Mouse (Mus musculus) midbrain, embryonic 14.5 days (tissue): ENCODE measurements around the gene Agpat2. TPM values are rescaled to one million over a fixed set of nuclear protein-coding genes. Genes with fewer than 3 reads are reported as not detected.

Experiments used
- ATAC-seq: fragments of 200-750 bp; cut with Nextera tagmentation; 2 replicates; pipeline ENCODE4 v1.8.0; 2017; ENCODE audit warnings: moderate number of reproducible peaks, moderate library complexity; ENCODE audit not compliant: low FRiP score, low TSS enrichment
- DNase-seq: peaks from one replicate; pipeline ENCODE4 v3.0.0-alpha.2; 2015
- H3K27ac ChIP-seq: fragments of 300-500 bp; sonication (generic); replicated peaks from 2 replicates; pipeline ENCODE4 v1.5.1; 2014; ENCODE audit warnings: mild to moderate bottlenecking, low read depth, low read length, moderate library complexity
- H3K27me3 ChIP-seq: fragments of 300-500 bp; sonication (generic); 2 replicates; pipeline ENCODE4 v1.6.1; 2014; ENCODE audit warnings: low read length, control low read depth, mixed read lengths; ENCODE audit not compliant: control insufficient read depth, insufficient read depth
- H3K36me3 ChIP-seq: fragments of 300-500 bp; sonication (generic); 2 replicates; pipeline ENCODE4 v1.6.1; 2014; ENCODE audit warnings: low read length, control low read depth; ENCODE audit not compliant: control insufficient read depth, insufficient read depth
- H3K4me1 ChIP-seq: fragments of 300-500 bp; sonication (generic); 2 replicates; pipeline ENCODE4 v1.6.1; 2014; ENCODE audit warnings: mild to moderate bottlenecking, antibody characterized with exemption, low read length, control low read depth; ENCODE audit not compliant: control insufficient read depth, insufficient read depth
- H3K4me2 ChIP-seq: fragments of 300-500 bp; sonication (generic); 2 replicates; pipeline ENCODE4 v1.6.1; 2014; ENCODE audit warnings: mild to moderate bottlenecking, low read length, moderate library complexity
- H3K4me3 ChIP-seq: fragments of 300-500 bp; sonication (generic); replicated peaks from 2 replicates; pipeline ENCODE4 v1.5.1; 2014; ENCODE audit warnings: low read depth, low read length
- H3K9ac ChIP-seq: fragments of 300-500 bp; sonication (generic); replicated peaks from 2 replicates; pipeline ENCODE4 v1.6.1; 2014; ENCODE audit warnings: mild to moderate bottlenecking, low read length, moderate library complexity
- H3K9me3 ChIP-seq: fragments of 300-500 bp; sonication (generic); 2 replicates; pipeline ENCODE4 v1.6.1; 2016; ENCODE audit warnings: low read length, control low read depth, mixed read lengths; ENCODE audit not compliant: control insufficient read depth
- WGBS: fragments of 180-500 bp; shearing (Covaris S2); extraction: QIAGEN DNeasy Blood & Tissue Kit; methylation state at CpG from one replicate; pipeline ENCODE4 v1.1.7; 2014; 5-methylcytosine and 5-hydroxymethylcytosine counted together
- polyA plus RNA-seq: library from polyadenylated mRNA; unstranded; fragments of >200 nt; fragmentation: Nextera tagmentation; extraction: Ambion mirVana; gene quantifications from 2 replicates; pipeline ENCODE4 v1.2.1, GENCODE M21; 2014

Gene Agpat2
- polyA plus RNA-seq, 1 experiment from 2014 or later: 3.8 TPM

DNA sequence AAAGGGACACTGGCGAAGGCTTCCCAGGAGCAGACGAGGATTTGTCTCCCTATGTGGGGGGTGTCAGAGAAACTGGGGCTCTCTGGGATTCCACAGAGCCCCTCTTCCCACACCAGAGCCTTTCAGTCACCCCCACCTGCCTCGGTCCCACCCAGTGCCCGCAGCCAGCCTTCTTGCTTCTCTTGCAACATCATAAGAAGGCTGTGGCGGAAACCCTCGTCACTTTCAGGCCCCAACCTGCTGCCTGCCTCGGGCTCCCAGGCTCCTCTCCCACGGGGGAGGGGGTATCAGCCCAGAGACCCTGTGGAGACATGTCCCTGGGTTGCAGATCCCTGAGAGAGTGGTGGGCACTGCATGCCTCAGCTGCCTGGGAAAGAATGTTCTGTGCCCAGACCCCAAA is 52.8 kb downstream of the Agpat2 start:
- WGBS: 63% methylated on average over 8 of the region's 8 CpGs
- no peak for DNase-seq
- H3K4me3 ChIP-seq: no peak overlapping the region
- no peak overlapping the region for H3K4me2 ChIP-seq
- ATAC-seq: no peak
- no peaks in the 10 kb centered on the region for H3K27me3 ChIP-seq
- no peaks in the 10 kb centered on the region for H3K9me3 ChIP-seq
- no peaks in the 10 kb centered on the region for H3K36me3 ChIP-seq
- no peak overlapping the region for H3K27ac ChIP-seq
- H3K4me1 ChIP-seq: no peaks in the 10 kb centered on the region
- no peak overlapping the region for H3K9ac ChIP-seq

DNA sequence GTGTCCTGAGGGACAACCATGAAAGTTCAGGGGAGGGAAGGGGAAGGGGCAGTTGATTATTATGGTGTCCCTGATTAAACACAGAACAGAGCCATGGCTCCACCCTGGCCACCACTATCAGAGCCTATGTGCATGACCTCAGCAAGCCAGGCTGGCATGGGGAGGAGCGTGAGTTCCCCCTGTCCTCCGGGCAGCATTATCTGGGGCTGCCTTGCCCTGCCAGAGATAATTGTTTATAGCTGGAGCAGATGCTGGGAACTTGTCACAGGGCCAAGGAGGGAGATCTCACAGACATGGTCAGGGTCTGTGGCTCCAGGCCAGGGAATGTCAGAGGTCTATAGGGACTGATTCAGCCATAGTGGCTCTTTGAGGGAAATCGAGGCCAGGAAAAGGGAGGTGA is 53.4 kb downstream of the Agpat2 start:
- H3K4me1 ChIP-seq: no peaks in the 10 kb centered on the region
- ATAC-seq: no peak

DNA sequence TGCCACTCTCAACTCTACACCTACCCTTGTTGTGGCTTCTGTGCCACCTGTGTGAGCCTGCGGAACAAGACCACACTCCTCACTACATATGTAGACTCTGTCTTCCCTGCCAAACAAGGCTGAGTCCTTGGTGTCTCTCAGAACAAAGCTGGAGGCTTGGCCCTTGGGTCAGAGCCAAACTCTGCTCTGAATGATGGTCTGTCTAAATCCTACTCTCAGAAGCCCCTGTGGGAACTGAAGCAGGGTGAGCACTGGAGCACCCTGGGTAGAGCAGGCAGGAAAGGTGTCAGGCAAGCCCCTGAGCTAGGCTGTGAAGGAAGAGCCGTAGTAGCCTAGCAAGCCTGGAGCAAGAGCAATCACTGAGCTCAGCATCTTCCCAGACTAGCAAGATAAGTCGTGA is 54.0 kb downstream of the Agpat2 start:
- Histone ChIP-seq H3K9me3 (no peaks in the 10 kb centered on the region), H3K4me2 (no peak overlapping the region), H3K9ac (no peak overlapping the region), H3K4me1 (no peaks in the 10 kb centered on the region), H3K4me3 (no peak overlapping the region), H3K27ac (no peak overlapping the region), H3K36me3 (no peaks in the 10 kb centered on the region), H3K27me3 (no peaks in the 10 kb centered on the region)
- peak; percentile 35 for DNase-seq
- ATAC-seq: no peak
- 71% methylated on average over 3 of the region's 3 CpGs for WGBS

More for the DNA sequence above, 53.4 kb downstream of the Agpat2 start:
- Histone ChIP-seq H3K27ac (no peak overlapping the region), H3K4me2 (no peak overlapping the region), H3K9ac (no peak overlapping the region), H3K36me3 (no peaks in the 10 kb centered on the region), H3K27me3 (no peaks in the 10 kb centered on the region), H3K9me3 (no peaks in the 10 kb centered on the region), H3K4me3 (no peak overlapping the region)
- WGBS: 81% methylated on average over 3 of the region's 3 CpGs
- no peak for DNase-seq

DNA sequence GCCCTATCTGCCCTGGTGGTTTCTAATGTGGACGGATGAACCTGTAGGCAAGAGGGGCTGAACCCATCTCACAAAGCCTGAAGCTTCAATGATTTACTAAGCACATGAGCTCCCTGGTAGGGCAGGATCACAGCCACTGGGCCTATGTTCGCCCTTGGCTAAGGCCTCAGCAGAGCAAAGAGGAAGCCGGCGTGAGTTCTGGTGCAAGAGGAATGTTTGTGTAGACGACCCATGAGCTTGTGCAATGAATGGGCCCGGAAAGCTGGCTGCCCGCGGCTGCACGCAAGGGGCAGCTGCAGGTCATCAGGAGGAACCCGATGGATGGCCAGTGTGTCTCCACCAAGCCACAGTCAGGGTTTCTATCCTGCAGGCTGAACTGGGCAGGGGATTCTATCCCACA is 54.4 kb downstream of the Agpat2 start:
- Histone ChIP-seq H3K36me3 (no peaks in the 10 kb centered on the region), H3K4me2 (no peak overlapping the region), H3K9me3 (no peaks in the 10 kb centered on the region), H3K27ac (no peak overlapping the region), H3K9ac (no peak overlapping the region), H3K27me3 (no peaks in the 10 kb centered on the region), H3K4me3 (no peak overlapping the region), H3K4me1 (no peaks in the 10 kb centered on the region)
- no peak for ATAC-seq
- WGBS: 87% methylated on average over 10 of the region's 10 CpGs
- DNase-seq: no peak

DNA sequence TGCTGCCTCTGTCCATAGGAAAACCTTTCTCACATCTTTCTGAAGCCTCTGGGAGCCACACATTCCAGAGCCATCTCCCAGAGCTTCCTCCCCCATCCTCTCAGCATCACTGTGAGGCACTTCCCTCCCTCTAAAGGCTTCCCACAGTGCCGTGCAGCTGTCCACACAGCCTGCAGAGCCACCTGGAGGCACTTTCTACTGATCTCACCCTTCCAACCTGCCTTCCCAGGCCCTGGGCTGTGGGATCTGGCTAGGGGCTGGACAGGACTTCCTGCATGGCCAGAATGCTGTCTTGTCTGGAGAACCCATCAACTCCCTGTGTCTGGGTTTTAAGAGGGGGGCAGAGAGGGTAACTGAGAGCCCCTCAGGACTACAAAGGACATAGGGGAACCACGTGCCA is 56.7 kb downstream of the Agpat2 start:
- WGBS: 33% methylated on average over 2 of the region's 2 CpGs
- no peak overlapping the region for H3K4me2 ChIP-seq
- no peaks in the 10 kb centered on the region for H3K27me3 ChIP-seq
- no peaks in the 10 kb centered on the region for H3K4me1 ChIP-seq
- DNase-seq (peak; percentile 42), ATAC-seq (no peak)
- H3K27ac ChIP-seq: no peak overlapping the region
- no peaks in the 10 kb centered on the region for H3K36me3 ChIP-seq
- no peak overlapping the region for H3K4me3 ChIP-seq
- H3K9me3 ChIP-seq: no peaks in the 10 kb centered on the region
- H3K9ac ChIP-seq: no peak overlapping the region

DNA sequence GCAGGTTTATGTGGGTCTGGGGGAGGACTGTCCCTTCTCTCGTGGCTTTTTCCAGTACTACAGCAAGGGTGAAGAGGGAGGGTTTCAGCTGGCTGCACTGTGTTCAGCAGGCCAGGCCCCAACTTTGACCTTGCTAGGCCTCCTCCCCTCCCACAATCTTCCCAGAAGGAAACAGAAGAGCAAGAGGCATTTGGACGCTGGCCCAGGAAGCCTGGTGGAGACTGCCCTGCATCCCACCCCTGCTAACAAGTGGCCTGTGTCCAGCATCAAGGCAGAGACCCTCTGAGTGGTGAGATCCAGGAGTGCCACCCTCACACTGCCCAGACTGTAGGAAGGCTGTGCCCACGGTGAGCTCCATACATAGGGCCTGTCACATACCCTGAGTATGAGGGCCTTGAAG is 60.0 kb downstream of the Agpat2 start:
- Histone ChIP-seq H3K9me3 (no peaks in the 10 kb centered on the region), H3K4me3 (no peak overlapping the region), H3K27ac (no peak overlapping the region), H3K4me1 (peaks cover 13% of the 10 kb centered on the region), H3K27me3 (no peaks in the 10 kb centered on the region), H3K9ac (no peak overlapping the region), H3K36me3 (no peaks in the 10 kb centered on the region), H3K4me2 (no peak overlapping the region)
- WGBS: 80% methylated on average over 3 of the region's 3 CpGs
- DNase-seq (no peak), ATAC-seq (no peak)

DNA sequence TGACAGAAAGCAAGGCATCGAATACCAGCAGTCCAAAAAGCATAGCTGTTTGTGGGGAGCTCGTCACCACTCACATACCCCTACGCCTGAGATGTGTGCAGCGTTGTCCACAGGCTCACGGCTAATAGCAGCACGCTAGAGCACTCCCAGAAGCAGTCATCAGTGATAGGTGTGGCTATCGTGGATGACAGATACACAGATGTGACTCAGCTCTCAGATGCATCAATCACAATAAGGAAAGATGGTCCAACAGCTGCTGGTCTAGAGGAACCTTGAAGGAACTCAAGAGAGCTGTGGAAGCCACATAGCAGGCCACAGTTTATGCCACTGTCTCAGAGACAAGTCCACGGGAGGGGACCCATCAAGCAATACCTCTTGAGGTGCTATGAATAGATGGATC is 60.4 kb downstream of the Agpat2 start:
- Histone ChIP-seq H3K27me3 (no peaks in the 10 kb centered on the region), H3K4me1 (peaks cover 13% of the 10 kb centered on the region), H3K4me3 (no peak overlapping the region), H3K27ac (no peak overlapping the region), H3K9me3 (no peaks in the 10 kb centered on the region), H3K9ac (no peak overlapping the region), H3K36me3 (no peaks in the 10 kb centered on the region), H3K4me2 (no peak overlapping the region)
- no peak for DNase-seq
- 92% methylated on average over 8 of the region's 8 CpGs for WGBS
- ATAC-seq: no peak

DNA sequence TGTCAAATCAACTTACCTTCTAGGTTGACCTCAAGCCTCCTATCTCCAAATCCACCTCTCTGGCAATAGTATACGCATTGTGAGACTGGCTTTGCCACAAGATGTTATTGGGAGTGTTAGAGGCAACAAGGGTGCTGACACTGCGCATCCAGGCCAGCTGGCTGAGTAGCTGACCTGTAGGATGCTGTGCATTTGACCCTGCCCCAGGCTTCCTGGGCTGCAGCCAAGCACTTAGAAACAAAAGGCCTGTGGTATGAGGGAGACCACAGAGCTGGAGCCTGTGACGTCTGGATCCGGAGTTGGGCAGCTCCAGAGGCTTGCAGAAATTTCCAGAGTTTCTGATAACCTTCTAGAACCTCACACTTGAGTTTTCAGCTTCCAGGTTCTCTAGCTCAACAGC is 61.1 kb downstream of the Agpat2 start:
- Histone ChIP-seq H3K9ac (no peak overlapping the region), H3K27me3 (no peaks in the 10 kb centered on the region), H3K4me2 (no peak overlapping the region), H3K4me1 (peaks cover 13% of the 10 kb centered on the region), H3K36me3 (no peaks in the 10 kb centered on the region), H3K4me3 (no peak overlapping the region), H3K9me3 (no peaks in the 10 kb centered on the region), H3K27ac (no peak overlapping the region)
- no peak for ATAC-seq
- no peak for DNase-seq
- 76% methylated on average over 4 of the region's 4 CpGs for WGBS
